Mouse (Mus musculus) heart, adult 2 months (tissue): Measurements from ENCODE around the gene Gpx8.

Experiments
- CTCF ChIP-seq: fragments of 200-600 bp; IDR thresholded peaks from 2 replicates; pipeline ENCODE4 v1.8.1; 2022; ENCODE audit warnings: antibody characterized with exemption, mild to moderate bottlenecking, moderate library complexity
- POLR2A ChIP-seq: fragments of 200-500 bp; IDR thresholded peaks from 2 replicates; pipeline ENCODE4 v1.6.1; 2011; ENCODE audit warnings: mild to moderate bottlenecking, low read depth, low read length, control low read depth; ENCODE audit not compliant: insufficient read depth

DNA sequence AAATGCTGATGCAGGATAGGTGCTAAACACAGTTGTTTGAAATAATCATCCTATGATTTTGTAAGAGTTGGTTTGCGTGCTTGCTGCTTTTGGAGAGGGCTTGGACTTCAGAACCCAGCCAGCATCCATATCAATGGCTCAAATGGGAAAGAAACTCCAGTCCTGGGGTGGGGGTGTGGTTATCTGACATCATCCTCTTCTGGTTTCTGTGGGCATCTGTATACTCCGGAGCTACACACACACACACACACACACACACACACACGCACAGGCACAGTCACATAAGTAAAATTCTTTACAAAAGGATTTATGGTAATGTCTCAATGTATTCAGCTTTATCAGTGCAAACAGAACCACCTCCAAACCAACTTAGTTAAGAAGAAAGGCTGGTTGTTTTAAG lies 46.1 kb downstream of the Gpx8 start:
- TF ChIP-seq POLR2A: no peak
- TF ChIP-seq CTCF: no peak
